Mouse (Mus musculus): ENCODE results near the gene S100a7a.

DNA sequence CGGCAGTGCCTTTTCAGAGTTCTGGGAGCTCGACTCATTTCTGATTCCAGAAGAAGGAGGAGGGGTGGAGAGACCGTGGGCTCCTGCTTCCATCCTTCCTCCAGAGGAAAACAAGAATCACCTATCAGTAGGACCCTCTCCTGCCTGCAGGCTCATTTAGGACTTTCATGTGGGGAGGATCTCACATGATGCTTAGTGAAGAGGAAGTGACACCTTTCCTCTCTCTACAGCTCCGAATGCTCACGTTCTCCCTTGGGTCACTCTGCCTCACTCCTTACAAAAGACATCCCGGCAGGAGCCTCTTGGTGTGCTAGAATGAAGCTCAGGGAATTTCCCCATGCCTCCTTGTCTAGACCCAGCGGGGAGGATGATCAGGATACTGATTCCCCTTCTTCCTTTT, 32.3 kb upstream of the S100a7a start:
- TF ChIP-seq CTCF (IDR thresholded peaks at IDR 0.05; ENCODE audit: insufficient read depth, low read depth, low read length) (no peak), POLR2A (IDR thresholded peaks at IDR 0.05; ENCODE audit: insufficient read depth, low read depth, low read length) (no peak)

Data from olfactory bulb, adult 2 months (tissue).